Mouse (Mus musculus) CH12.LX (cell line): ENCODE measurements at regions not wholly inside any gene's neighbourhood (a gene's known extent, or its start where the extent isn't known, plus 50 kb on each side); places are given as distances from the start of the nearest gene placed in this dataset.

Source experiments
- DNase-seq: peaks from one replicate; pipeline ENCODE4 v3.0.0-alpha.2; 2013; ENCODE audit errors: extremely low read depth
- H3K27ac ChIP-seq: 2 replicates; pipeline ENCODE4 v1.5.1; 2012; ENCODE audit warnings: low read depth, mild to moderate bottlenecking, control low read depth, moderate library complexity; ENCODE audit not compliant: insufficient read depth
- H3K27me3 ChIP-seq: replicated peaks from 2 replicates; pipeline ENCODE3; 2012; ENCODE audit warnings: inconsistent platforms
- H3K36me3 ChIP-seq, 2 experiments: replicated peaks in 1 of 2; 2 replicates each; pipeline versions ENCODE3 to v1.6.1; 2012; ENCODE audit warnings: inconsistent platforms in 1 of 2, low read length in 1 of 2, mild to moderate bottlenecking in 1 of 2, mixed read lengths in 1 of 2, moderate library complexity in 1 of 2; ENCODE audit not compliant: control insufficient read depth in 1 of 2, insufficient read depth in 1 of 2
- H3K4me1 ChIP-seq, 2 experiments: 2 replicates each; pipeline ENCODE4 v1.6.1; 2012; ENCODE audit warnings: inconsistent platforms in 1 of 2, moderate library complexity in 1 of 2; ENCODE audit not compliant: insufficient read depth in 2 of 2, control insufficient read depth in 1 of 2
- H3K4me2 ChIP-seq: 2 replicates; pipeline ENCODE4 v1.6.1; 2012; ENCODE audit warnings: low read depth, mild to moderate bottlenecking, control low read depth; ENCODE audit not compliant: poor library complexity, insufficient read depth, severe bottlenecking
- H3K4me3 ChIP-seq, 3 experiments: fragments of 150-350 bp in 1 of 3; sonication (generic) in 1 of 3; replicated peaks in 1 of 3; 2 replicates each; pipeline versions ENCODE3 to v1.5.1; 2011 to 2012; ENCODE audit warnings: low read depth in 2 of 3, low read length in 2 of 3, mild to moderate bottlenecking in 2 of 3, moderate library complexity in 2 of 3, control low read depth in 1 of 3, improper control_type of control experiment in 1 of 3, inconsistent platforms in 1 of 3, mixed read lengths in 1 of 3; ENCODE audit not compliant: poor library complexity in 1 of 3
- H3K79me2 ChIP-seq: replicated peaks from 2 replicates; pipeline ENCODE4 v1.6.1; 2012; ENCODE audit warnings: mild to moderate bottlenecking, moderate library complexity; ENCODE audit not compliant: control insufficient read depth, poor library complexity, insufficient read depth, severe bottlenecking; ENCODE audit errors: extremely low read depth
- H3K9ac ChIP-seq: 2 replicates; pipeline ENCODE4 v1.6.1; 2012; ENCODE audit warnings: low read depth, mild to moderate bottlenecking, control low read depth, moderate library complexity; ENCODE audit not compliant: insufficient read depth
- H3K9me3 ChIP-seq: replicated peaks from 2 replicates; pipeline ENCODE3; 2012; ENCODE audit warnings: low read length, inconsistent platforms, mixed read lengths
- ELF1 ChIP-seq: IDR thresholded peaks from 2 replicates; pipeline ENCODE4 v1.6.1; 2014; ENCODE audit warnings: low read depth, mild to moderate bottlenecking, inconsistent platforms, low read length, improper control_type of control experiment
- ETS1 ChIP-seq: conservative IDR thresholded peaks from 2 replicates; pipeline ENCODE4 v1.6.1; 2012; ENCODE audit warnings: low read depth, mild to moderate bottlenecking, inconsistent platforms, low read length, improper control_type of control experiment, moderate library complexity
- HCFC1 ChIP-seq: IDR thresholded peaks from 2 replicates; pipeline ENCODE4 v1.6.1; 2012; ENCODE audit warnings: low read depth, mild to moderate bottlenecking, inconsistent platforms, low read length, improper control_type of control experiment
- IRF4 ChIP-seq: IDR thresholded peaks from 2 replicates; pipeline ENCODE4 v1.6.1; 2014; ENCODE audit warnings: low read depth, mild to moderate bottlenecking, inconsistent platforms, low read length, improper control_type of control experiment
- JUND ChIP-seq: conservative IDR thresholded peaks from 2 replicates; pipeline ENCODE4 v1.6.1; 2011; ENCODE audit warnings: low read depth, low read length, improper control_type of control experiment
- KAT2A ChIP-seq: IDR thresholded peaks from 2 replicates; pipeline ENCODE4 v1.6.1; 2012; ENCODE audit warnings: low read length, improper control_type of control experiment, inconsistent platforms; ENCODE audit not compliant: insufficient replicate concordance
- MAX ChIP-seq: IDR thresholded peaks from 2 replicates; pipeline ENCODE4 v1.6.1; 2011; ENCODE audit warnings: low read length, improper control_type of control experiment
- MEF2A ChIP-seq: IDR thresholded peaks from 2 replicates; pipeline ENCODE4 v1.6.1; 2014; ENCODE audit warnings: low read depth, mild to moderate bottlenecking, inconsistent platforms, low read length, improper control_type of control experiment, borderline replicate concordance
- NELFE ChIP-seq: IDR thresholded peaks from 2 replicates; pipeline ENCODE4 v1.6.1; 2011; ENCODE audit warnings: low read depth, low read length, improper control_type of control experiment
- NRF1 ChIP-seq: IDR thresholded peaks from 2 replicates; pipeline ENCODE4 v1.6.1; 2014; ENCODE audit warnings: low read depth, mild to moderate bottlenecking, inconsistent platforms, low read length, improper control_type of control experiment, moderate library complexity
- PAX5 ChIP-seq: IDR thresholded peaks from 2 replicates; pipeline ENCODE4 v1.6.1; 2012; ENCODE audit warnings: low read length, inconsistent platforms, mixed read lengths
- POLR2AphosphoS2 ChIP-seq: IDR thresholded peaks from 2 replicates; pipeline ENCODE4 v1.6.1; 2011; ENCODE audit warnings: low read depth, low read length, improper control_type of control experiment
- RAD21 ChIP-seq: IDR thresholded peaks from 2 replicates; pipeline ENCODE4 v1.6.1; 2011; ENCODE audit warnings: low read depth, mild to moderate bottlenecking, low read length, improper control_type of control experiment, moderate library complexity
- RCOR1 ChIP-seq: conservative IDR thresholded peaks from 2 replicates; pipeline ENCODE4 v1.6.1; 2012; ENCODE audit warnings: low read depth, mild to moderate bottlenecking, inconsistent platforms, low read length, improper control_type of control experiment
- SIN3A ChIP-seq: IDR thresholded peaks from 2 replicates; pipeline ENCODE4 v1.6.1; 2012; ENCODE audit warnings: low read length, improper control_type of control experiment, inconsistent platforms
- TCF12 ChIP-seq: IDR thresholded peaks from 2 replicates; pipeline ENCODE4 v1.6.1; 2014; ENCODE audit warnings: low read depth, mild to moderate bottlenecking, inconsistent platforms, low read length, improper control_type of control experiment
- UBTF ChIP-seq: IDR thresholded peaks from 2 replicates; pipeline ENCODE4 v1.6.1; 2012; ENCODE audit warnings: low read depth, mild to moderate bottlenecking, inconsistent platforms, low read length, improper control_type of control experiment, moderate library complexity
- USF1 ChIP-seq: IDR thresholded peaks from 2 replicates; pipeline ENCODE4 v1.6.1; 2014; ENCODE audit warnings: low read depth, mild to moderate bottlenecking, inconsistent platforms, low read length, improper control_type of control experiment
- USF2 ChIP-seq: conservative IDR thresholded peaks from 2 replicates; pipeline ENCODE4 v1.6.1; 2011; ENCODE audit warnings: low read depth, low read length, improper control_type of control experiment
- ZC3H11A ChIP-seq: IDR thresholded peaks from 2 replicates; pipeline ENCODE4 v1.6.1; 2012; ENCODE audit warnings: low read depth, mild to moderate bottlenecking, inconsistent platforms, low read length, improper control_type of control experiment
- ZKSCAN1 ChIP-seq: IDR thresholded peaks from 2 replicates; pipeline ENCODE4 v1.6.1; 2012; ENCODE audit warnings: low read depth, inconsistent platforms, low read length, improper control_type of control experiment, borderline replicate concordance
- ZMIZ1 ChIP-seq: IDR thresholded peaks from 2 replicates; pipeline ENCODE4 v1.6.1; 2012; ENCODE audit warnings: low read depth, mild to moderate bottlenecking, inconsistent platforms, low read length, improper control_type of control experiment
- ZNF384 ChIP-seq: IDR thresholded peaks from 2 replicates; pipeline ENCODE4 v1.6.1; 2012; ENCODE audit warnings: low read depth, low read length, improper control_type of control experiment, inconsistent platforms
- dilution Hi-C: fragments of 300-500 bp; cut with MboI; formaldehyde crosslinking; loops from 2 replicates; pipeline ENCODE4 v1.14.3; 2020; ENCODE audit warnings: low sequenced_read_pairs; ENCODE audit not compliant: extremely low pct_unique_long_range_greater_than_20kb, extremely low pct_ligation_motif_present
- in situ Hi-C: fragments of 300-500 bp; cut with MboI; formaldehyde crosslinking; loops from 3 replicates; pipeline ENCODE4 v1.14.3; 2019; ENCODE audit warnings: low sequenced_read_pairs, low pct_ligation_motif_present, low pct_unique_long_range_greater_than_20kb, mixed read lengths

- Histone ChIP-seq H3K4me2 (no peak overlapping the region), H3K27ac (no peak overlapping the region), H3K9ac (no peak overlapping the region), H3K4me3 (no peak overlapping the region), H3K36me3 (no peaks in the 10 kb centered on the region), H3K79me2 (no peaks in the 10 kb centered on the region), H3K4me1 (no peaks in the 10 kb centered on the region), H3K9me3 (no peaks in the 10 kb centered on the region), H3K27me3 (no peaks in the 10 kb centered on the region)
- TF ChIP-seq MAX (no peak), ZNF384 (no peak), ZC3H11A (no peak), ZKSCAN1 (no peak), MEF2A (no peak), ELF1 (no peak), JUND (no peak), UBTF (no peak), SIN3A (no peak)
- in situ Hi-C loops (no loop called here), dilution Hi-C loops (no loop called here)
- DNase-seq: no peak
Observed at GRCm38 (mm10) chr14:76297864-76298263, 116.9 kb upstream of the Tsc22d1 start.

- Histone ChIP-seq H3K27ac (no peak overlapping the region), H3K9me3 (no peaks in the 10 kb centered on the region), H3K4me1 (no peaks in the 10 kb centered on the region), H3K79me2 (no peaks in the 10 kb centered on the region), H3K27me3 (no peaks in the 10 kb centered on the region), H3K36me3 (no peaks in the 10 kb centered on the region), H3K4me3 (no peak overlapping the region), H3K4me2 (no peak overlapping the region), H3K9ac (no peak overlapping the region)
- in situ Hi-C loops (no loop called here), dilution Hi-C loops (no loop called here)
- TF ChIP-seq TCF12 (no peak), NELFE (no peak), RAD21 (no peak), USF1 (no peak), MAX (no peak), RCOR1 (no peak), KAT2A (no peak), ZMIZ1 (no peak), HCFC1 (no peak), NRF1 (no peak), IRF4 (no peak), POLR2AphosphoS2 (no peak), PAX5 (no peak), ETS1 (no peak), USF2 (no peak)
- DNase-seq: no peak
Observed at GRCm38 (mm10) chr14:76302322-76302991, 112.3 kb upstream of the Tsc22d1 start.
